Mouse (Mus musculus) testis, postnatal 14 days (tissue): ENCODE data around the gene Chtop.

Source experiments
- DNase-seq: peaks from one replicate; pipeline ENCODE4 v3.0.0; 2021; ENCODE audit warnings: low spot score

Chtop gene

DNA sequence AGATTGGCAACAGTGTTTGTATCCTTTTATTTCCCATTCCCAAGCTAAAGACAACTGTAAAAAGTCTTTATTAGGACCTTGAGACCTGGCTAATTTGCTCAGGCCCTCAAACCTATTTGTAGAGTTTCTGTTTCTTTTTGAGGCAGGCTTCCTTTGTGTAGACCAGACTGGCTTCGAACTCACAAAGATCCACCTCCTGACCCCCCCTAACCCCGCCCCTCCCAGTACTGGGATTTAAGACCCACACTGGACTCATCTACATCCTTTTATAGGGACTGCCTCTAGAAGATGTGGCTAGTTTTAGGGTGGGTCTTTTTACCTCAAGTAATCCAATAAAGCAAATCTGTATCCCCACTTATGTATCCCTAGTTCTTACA lies 437 bp upstream of the Chtop start:
- no peak for DNase-seq

DNA sequence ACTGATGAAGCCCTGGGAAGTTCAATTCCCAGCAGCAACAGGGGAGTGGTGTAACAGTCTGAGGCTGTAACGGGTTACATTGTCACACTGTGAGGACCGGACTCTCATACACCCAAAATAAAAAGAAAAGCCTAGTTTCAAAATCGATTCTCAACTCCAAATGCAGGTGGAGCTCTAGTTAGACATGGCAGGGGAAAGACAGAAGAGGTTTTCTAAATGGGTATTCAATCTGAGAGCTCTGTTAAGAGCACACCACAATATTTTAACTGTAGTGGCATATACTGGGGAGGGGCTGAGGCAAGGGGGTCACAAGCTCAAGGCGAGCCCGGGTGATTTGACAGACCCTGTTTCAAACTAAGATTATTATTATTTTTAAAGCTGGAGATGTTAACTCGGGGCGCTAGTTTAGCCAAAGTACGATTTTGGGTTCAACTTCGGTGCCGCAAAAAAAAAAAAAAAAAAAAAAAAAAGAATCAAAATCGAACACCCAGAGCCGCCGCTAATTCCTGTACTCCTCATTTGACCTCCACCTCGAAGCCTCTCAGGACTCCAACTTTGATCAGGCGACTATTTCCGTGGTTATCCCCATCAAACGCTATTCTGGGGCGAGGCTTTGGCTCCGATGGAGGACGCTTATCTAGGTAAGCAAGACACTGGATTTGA lies 880 bp downstream of the Chtop start:
- no peak for DNase-seq

DNA sequence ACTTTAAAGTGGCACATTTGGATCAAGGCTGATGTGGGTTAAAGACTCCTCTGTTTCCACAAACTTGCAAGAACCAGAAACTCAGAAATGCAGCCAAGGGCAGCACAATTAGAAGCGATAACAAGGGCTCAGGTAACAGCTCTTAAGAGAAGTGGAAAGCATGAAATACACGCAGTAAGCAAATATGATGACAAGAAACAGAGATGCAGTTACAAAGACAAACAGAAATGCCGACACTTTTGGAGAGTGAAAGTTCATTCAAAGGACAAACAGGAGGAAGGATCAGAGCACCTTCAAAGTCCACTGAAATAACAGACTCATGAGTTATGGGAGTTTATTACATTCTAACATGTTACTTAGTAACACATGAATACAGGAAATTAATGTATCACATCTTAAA lies 2.9 kb downstream of the Chtop start:
- no peak for DNase-seq

DNA sequence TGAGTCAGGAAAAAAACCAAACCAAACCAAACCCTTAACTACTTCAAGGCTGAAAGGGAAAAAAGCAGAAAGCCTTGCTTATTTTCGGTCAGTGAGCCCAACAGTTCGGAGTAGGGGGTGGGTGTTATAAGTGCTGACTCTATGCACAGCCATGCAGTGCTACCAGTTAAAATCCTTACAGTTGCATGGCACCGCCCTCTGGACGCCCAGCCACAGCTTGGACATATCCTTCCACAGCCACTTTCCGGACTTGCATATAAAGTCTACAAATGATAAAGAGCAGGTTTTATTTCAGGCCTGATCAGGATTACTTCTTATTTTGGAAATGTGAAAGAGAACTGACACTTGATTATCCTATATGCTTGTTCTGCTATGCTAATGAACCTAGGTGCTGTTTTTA lies 4.1 kb downstream of the Chtop start:
- DNase-seq = no peak

DNA sequence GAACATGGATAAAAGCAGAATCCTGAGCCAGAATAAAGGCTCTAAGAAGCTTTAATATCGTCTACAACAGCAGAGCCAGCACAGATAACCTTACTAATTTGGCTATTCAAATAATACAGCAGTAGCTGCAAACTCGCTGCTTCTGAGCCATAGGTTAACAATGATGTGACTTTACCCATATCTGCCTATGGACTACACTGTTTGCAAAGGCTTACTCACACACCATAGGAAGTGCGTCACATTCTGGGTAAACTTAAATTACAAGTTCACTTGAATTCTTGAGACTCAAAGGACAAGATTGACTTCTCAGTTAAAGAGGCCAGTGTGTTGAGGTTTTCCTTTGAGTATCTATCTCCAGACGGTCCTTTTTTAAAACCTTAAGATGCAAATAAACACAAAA lies 5.9 kb downstream of the Chtop start:
- DNase-seq = no peak

DNA sequence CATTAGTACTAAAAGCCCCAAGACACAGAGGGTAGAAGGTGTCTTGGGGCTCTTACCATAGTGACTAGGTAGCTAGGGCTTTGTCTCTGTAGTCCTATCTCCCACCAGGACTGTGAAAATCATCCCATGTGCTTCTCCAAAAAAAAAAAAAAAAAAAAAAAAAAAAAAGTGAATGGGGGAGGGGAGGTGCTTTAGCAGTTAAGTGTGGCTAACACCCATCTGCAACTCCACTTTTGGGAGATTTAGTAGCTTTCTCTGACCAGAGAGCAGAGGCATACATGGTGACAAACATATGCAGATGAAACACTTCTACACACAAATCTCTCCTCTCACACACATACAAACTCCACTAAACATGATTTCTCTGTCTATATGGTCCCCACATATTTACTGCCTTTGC lies 11.7 kb downstream of the Chtop start:
- DNase-seq = no peak

DNA sequence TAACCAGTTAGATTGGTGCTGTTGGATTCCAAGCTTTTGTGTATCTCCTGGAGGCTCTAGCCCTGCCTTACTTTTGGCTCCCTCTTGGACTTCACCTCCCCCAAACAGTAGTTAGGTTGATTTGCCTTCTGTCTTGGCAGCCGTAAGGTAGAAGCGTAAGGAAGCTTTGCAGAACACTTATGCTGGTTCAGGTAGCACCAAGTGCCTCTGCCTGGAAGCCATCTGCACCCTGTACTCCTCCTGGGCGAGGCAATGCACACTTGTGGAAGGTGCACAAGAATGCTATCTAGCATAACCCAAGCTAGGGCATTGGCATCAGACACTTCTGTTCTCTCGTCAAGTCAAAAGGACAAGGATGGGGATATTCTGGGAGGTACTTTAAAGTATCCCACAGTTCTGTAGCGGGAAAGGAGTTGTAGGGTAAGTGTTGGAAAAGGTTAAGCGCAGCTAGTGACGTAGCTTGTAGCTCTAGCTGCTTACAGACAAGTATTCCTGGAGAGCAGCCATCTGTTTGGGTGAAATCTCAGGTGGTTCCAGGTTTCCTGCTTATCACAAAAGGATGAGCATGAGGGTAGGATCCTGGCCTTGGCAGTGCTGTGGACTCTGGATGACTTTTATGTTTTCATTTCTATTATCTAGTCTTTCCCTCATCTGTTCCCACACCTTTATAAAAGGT lies 13.3 kb downstream of the Chtop start:
- DNase-seq = no peak

DNA sequence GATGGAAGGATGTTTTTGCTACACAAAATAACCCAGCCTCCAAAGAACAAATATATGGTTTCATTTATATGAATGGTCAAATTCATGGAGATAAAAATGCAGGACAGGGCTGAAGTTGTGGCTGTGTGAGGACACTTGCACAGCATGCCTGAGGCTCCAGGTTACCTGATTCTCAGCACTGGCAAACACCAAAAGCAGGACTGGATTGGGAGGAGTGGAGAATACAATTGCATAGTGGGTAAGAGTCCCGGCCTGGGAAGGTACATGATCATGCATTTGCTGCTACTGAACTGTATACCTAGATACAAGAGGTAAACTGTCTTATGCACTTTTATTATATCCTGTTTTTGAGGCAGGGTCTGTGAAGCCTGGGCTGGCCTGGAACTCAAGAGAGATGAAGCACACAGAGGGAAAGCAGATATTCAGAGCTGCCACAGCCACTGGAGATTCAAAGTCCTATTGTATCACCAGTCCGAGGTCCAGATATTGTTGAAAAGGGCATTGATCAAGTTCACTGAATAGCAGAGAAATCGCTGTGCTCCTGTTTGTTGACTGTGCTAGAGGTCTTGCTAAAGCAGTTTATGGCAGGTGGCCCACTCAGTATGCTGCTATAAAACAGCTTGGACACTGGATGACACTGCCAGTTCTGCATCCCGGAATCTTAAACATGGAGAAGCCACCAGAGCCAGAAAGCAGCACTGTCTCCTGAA lies 15.3 kb downstream of the Chtop start:
- DNase-seq = no peak

DNA sequence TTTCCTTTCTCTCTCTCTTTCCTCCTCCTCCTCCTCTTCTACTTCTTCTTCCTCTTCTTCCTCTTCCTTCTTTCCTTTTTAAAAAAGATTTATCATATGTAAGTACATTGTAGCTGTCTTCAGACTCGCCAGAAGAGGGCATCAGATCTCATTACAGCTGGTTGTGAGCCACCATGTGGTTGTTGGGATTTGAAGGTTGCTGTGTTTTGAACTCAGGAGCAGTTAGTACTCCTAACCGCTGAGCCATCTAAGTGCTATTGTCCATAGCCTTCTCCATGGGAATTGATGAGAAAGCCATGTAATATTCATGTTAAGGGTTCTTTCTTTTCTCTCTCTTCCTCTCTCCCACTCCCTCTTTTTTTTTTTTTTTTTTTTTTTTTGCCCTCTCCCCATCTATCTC lies 17.9 kb downstream of the Chtop start:
- DNase-seq = no peak

DNA sequence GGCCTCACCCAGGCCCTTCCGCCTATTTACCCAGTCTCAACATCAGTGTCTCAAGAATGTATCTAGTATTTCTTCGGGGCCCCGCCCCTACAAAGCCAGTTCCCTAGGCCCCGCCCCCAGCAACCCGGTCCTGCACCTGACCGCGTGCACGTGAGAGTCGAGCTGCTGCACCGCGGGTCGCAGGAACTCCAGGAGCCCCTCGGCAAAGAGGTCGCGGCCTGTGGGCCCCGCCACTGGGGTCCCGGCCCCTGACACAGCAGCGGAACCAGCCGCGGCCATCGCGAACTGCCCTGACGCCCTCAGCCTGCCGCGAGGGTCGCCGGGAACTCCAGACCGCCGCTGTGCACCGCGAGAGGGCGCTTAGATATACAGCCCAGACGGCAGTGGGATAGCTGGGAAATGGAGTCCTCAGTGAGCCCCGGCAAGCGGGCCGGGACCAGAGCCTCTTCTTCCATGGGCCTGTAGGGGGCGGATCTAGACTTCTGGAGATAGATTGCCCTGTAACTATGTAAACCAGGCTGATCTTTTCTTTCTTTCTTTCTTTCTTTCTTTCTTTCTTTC lies 18.5 kb downstream of the Chtop start, which contains the start of gene Snapin:
Gene Snapin (minus strand): TSS at position 338 of the 561 bp plus-strand sequence.
- DNase-seq = peak; percentile 94

DNA sequence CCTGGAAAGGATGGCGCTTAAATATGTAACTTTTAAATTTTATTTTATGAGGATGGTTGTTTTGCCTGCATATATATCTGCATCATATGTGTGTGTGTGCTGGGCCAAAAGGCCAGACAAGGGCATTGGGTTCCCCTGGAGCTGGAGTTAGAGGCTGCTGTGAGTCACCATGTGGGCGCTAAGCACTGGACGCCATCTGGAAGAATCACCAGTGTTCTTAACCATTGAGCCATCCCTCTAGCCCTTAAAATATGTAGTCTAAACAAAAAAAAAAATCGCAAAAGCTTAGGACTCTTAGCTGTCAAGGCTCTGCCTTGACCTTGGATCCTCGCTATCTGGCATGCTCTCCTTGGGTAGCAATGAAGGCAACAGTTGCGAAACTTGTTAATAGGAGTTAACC lies 20.7 kb downstream of the Chtop start:
- DNase-seq = no peak

DNA sequence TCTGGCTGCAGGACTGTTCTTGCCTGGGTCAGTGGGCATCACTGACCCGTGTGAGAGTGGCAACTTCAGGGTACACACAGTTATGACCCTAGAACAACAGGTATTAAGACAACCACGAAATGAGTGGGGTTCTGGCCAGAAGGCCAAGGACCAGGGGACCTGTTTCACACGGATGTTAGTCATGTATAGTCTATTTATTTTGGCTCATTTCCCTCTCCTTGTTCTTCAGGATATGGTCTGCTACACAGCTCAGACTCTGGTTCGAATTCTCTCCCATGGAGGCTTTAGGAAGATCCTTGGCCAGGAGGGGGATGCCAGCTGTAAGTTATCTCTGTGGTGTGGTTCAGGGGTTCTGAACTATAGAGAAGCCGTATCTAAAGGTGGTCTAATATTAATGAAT lies 22.3 kb downstream of the Chtop start:
- no peak for DNase-seq

DNA sequence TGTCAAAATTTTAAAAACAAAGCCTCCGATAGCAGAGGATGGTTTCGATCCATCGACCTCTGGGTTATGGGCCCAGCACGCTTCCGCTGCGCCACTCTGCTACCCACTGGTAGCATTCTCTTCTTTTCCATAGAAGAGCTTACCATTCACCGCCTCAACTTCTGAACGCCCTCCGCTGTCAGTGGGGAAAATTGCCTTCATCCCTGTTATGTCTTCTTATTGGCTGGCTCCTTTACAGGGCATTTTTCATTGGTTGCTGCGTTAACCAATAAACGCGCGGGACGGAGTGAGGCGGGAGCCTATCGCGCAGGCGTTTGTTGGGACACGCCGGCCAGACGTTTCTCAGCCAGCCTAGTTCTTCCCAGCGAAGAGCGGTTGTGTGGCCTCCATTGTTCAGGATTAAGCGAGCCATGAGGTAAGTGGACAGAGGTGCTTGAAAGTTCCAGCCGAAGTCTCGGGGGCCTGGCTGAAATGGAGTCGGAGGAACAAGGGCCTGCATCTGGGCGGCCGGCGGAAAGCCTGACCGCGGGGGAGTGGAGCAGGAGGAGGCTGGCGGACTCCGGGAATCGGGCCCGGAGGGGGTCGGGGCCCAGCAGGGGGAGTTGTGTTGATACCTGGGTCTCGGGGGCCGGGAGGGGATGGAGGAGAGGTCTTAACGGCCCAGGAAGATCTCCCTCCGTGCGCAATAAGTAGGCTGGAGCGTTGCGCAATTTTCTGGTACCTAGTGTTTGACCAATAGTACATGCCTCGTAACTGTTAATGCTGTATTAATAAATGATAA lies 33.3 kb downstream of the Chtop start, which contains the start of gene Ilf2:
Gene Ilf2 (plus strand): TSS at position 296 of the 781 bp plus-strand sequence.
- DNase-seq = peak; percentile 97

DNA sequence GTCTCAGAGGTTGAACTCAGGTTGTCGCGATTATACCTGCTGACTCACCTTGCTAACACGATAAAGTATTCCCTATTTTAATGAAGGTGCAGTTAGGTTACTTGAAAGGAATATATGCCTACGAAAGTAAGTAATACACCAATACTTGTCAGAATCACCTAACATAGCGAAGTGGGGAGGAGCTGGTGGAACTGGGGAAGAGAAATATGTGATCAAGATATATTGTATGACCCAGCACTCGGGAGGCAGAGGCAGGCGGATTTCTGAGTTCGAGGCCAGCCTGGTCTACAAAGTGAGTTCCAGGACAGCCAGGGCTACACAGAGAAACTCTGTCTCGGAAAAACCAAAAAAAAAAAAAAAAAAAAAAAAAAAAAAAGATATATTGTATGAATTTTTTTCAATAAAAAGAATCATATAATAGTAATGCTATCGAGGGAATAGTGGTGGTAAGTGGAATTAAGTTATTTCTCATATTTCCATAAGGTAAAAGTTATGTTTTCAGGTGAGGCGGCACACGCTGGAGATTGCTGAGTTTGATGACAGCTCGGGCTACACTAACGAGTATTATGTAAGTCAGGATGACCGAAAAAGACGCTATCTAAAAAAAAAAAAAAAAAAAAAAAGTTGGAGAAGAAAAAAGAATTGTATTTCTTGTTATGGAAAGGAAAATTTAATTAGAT lies 34.0 kb downstream of the Chtop start:
- no peak for DNase-seq

DNA sequence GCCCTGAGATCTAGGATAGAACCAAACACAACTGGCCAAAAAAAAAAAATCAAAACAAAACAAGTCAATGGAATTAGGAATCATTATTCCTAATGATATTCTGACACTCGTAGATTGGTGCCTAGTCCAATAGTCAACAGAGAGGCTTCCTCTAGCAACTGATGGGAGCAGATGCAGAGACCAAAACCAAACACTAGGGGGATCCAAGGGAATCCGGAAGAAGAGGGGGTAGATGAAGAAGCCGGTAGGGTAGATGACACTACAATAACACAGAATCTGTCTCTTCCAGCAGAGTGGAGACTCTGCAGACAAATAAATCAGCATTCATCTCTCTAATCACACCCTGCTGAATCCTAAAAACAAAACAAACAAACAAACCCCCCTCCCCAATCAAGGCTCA lies 37.1 kb downstream of the Chtop start:
- DNase-seq = no peak

DNA sequence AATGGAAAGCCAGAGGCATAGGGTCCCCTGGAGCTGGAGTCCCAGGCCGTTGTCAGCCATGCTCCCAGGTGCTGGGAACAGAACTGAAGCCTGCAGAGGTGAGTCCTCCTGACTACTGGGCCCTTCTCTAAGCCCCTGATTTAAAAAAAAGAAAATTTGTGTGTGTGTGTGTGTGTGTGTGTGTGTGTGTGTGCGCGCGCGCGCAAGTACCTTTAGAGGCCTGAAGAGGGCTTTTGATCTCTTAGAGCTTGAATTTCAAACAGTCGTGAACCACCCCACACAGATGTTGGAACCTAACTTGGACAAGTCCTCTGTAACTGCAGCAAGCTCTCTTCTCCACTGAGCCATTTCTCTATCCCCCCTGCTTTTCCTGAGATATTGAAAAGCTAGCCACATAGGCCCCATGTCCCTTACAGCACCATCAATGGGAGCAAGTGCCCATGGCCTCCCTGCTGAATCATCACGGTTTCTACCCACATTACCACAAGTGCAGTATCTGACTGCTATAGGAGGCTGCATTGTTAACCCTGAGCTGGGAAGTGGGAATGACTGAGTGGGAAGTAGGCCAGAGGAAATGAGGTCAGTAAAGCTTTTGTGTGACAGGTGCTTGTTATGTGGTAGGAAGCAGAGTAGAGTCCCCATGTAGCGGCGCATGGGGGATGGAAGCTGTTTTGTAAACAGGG lies 41.5 kb downstream of the Chtop start:
- DNase-seq = no peak

DNA sequence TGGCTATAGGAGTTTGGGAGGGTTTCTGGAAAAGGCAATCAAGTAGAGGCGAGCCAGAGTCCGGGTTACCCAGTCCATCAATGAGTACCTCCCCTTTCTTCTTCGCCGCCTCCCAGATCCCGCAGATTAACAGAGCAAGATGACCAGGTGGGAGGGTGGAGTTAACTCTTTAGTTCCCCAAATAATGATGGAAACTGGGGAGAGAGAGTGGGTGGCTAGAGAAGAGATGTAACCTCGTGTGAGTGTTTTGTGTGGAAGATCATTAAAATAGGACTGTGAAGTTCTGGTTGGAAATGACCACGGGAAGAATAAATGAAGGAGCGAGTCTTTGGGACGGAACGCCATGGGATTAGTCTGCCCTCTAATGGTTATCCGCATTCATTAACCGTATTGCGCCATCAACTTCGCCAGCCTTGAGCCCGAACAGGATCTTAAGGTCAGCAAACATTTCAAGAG lies 43.0 kb downstream of the Chtop start:
- DNase-seq = peak; percentile 55

DNA sequence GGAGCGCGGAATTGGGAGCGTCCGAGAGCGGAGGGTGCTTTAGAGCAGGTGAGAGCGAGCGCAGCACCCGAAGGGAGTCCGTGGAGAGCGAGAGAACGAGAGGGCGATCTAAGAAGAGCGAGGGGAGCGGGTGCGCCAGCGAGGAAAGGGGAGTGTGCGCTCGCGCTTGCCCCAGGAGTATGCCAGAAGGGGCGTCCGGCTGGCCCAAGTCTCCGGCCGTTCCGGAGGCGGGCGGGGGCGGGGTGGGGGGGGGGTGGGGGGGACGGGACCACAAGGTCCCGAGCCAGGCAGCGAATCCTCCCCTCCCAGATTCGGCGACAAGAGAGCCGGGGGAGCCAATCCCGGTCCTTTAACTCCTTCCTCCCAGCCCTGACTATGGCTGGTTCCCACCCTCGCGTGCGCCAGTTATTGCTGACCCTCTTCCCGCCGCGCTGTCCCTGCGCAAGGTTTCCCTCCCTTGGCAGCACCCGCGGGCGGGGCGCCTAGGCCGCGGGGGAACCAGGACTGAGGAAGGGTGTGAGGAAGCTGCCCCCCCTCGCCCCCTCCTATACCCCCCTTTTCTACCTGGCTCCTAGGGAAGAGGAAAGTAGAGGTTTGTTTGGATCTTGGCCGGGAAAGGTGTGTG lies 43.5 kb downstream of the Chtop start, which contains the start of gene Npr1:
Gene Npr1 (minus strand): TSS at position 181 of the 625 bp plus-strand sequence.
- peak; percentile 72 for DNase-seq

DNA sequence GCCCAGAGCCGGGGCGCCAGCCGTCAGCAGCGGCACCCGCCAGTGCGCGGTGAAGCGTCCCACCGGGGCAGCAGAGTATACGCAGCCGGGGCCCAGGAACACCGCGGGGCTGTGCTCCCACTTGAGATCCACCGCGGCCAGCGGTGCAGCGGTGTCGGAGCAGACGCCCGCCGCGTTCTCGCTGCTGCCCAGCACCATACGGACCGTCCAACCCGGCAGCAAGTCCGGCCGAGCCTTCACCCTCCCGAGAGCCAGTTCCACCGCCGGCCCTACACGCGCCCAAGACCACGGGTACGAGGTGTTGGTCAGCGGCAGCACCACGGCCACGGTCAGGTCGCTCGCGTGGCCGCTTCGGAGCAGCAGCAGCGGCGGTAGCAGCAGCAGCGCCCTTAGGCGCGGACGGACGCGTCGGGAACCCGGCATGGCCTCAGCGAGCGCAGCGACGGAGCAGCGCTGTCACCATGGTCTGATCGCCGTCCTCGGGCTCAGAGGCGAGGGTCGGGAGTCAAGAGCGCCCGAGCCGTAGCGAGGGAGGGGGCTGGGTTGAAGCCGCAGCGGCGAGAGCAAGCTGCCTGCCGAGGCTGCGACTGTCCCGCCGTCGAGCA lies 44.1 kb downstream of the Chtop start:
- DNase-seq = no peak

DNA sequence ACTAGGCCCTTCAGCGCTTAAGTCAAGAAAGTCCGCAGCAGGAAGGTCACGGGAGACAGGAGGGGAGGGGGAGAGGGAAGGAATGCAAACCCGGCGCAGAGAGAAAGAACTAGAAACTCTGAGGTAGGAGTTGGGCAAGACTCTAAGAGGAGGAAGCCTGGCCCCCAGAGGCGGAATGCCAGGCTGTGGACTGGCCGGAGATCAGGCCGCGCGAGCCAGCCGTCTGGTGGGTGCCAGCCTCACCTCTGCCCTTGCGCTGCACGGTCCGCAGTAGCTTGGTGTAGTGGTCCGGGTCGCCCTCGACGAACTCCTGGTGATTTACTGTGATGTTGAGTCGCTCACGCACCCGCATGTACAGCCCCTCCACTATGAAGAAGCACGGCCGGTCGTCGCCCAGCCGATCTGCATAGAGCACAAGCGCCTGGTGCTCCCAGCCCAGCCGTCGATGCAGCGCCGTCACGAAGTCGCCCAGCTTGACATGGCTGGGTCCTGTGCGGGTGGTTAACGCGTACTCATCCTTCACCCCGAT lies 44.7 kb downstream of the Chtop start:
- DNase-seq = no peak
